Mouse (Mus musculus) 3134 (cell line): ENCODE data around the gene Mpp3.

Experiments
- DNase-seq: peaks from one replicate; pipeline ENCODE4 v3.0.0-alpha.2; 2011; ENCODE audit warnings: low spot score; ENCODE audit not compliant: insufficient read length; ENCODE audit errors: extremely low read depth

The Mpp3 gene

DNA sequence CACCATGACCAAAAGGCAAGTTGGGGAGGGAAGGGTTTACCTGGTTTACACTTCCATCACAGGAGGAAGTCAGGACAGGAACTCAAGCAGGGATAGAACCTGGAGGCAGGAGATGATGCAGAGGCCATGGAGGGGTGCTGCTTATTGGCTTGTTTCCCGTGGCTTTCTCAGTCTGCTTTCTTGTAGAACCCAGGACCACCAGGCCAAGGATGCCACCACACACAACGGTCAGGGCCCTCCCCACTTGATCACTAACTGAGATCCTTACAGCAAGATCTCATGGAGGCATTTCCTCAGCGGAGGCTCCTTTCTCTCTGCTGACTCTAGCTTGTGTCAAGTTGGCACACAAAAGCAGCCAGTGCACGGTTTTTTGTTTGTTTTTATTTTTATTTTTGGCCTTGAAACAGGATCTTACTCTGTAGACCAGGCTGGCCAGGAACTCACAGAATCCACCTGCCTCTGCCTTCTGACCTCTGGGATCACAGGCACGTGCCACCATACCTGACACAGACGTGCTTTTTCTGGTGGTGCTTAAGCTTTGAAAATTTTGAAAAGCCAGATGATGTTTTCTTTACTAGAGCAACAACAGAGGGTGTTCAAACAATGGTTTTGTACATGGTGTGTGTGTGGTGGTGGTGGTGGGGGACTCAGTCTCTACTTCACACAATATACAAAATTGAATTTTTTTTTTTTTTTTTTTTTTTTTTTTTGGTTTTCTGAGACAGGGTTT is at the start of gene Mpp3:
TSS of gene Mpp3 (minus strand) at position 375 of the 730 bp plus-strand sequence.
- no peak for DNase-seq

DNA sequence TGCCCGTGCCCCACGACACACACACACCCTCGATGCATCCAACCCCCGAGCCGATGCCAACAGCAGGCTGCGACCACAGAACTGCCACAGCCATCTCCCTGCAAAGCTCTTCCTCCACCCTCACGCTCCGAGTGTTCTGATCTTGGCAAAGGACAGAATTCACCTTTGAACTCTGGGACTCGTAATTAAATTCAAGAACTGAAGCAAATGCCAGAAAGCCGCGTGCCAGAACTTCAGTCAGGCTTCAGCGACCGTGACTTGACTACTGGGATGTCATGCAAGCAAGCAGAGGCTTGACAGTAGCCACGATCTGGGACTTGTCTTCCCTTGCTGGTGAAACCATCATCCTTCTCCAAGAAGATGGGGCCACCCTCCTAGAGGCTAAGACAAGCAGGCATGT is 45.5 kb upstream of the Mpp3 start:
- no peak for DNase-seq

DNA sequence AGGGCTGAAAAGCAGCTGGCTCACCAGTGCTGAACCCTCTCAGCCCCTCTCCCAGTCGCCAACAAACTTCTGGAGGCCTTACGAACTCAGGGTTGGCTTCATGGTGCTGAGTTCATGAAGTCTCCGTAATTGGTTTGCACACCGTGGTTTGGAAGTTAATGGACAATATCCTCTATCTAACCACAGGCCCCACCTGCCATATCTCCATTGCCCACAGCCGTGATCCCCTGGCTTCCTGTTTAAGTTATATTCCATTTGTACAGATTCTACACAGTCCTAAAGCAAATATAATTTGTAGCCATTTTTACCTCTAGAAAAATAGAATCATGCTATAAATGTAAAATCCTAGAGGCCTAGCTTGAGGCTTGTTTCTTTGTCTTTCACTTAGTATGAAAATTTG is 44.5 kb upstream of the Mpp3 start:
- no peak for DNase-seq

DNA sequence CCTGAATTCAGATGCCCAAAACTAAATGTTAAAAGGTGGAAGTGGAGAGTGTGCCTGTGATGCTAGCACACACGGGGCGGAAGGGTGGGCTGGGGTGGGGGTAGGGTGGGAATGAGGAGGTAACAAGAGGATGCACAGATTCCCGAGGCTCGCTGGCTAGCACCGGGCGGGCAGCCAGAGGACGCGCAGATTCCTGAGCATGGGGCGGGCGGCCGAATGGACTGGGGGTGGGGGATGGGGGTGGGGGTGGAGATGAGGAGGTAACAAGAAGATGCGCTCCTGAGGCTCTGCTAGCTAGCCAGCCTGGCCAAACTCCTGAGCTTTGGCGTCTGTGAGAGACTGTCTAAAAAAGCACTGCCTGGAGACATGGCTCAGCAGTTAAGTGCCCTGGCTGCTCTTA is 42.2 kb upstream of the Mpp3 start:
- no peak for DNase-seq

DNA sequence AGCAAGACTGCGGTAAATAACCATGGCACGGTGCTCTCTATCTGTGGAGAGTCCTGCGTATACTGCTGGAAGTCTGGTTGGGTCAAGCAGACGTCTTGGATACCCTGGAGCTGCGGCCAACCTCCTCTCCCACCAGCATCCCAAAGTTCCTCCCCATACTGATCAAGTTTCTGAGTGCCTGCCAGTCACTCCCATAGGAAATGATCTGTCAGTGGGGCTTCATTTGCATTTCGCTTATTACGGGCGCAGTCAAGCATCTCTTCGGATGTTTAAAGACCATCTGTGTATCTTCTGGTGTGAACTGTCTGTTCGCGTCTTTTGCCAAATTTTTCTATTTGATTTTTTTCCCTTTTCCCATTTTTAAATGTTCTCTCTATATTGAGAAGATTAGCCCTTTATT is 41.4 kb upstream of the Mpp3 start:
- no peak for DNase-seq

DNA sequence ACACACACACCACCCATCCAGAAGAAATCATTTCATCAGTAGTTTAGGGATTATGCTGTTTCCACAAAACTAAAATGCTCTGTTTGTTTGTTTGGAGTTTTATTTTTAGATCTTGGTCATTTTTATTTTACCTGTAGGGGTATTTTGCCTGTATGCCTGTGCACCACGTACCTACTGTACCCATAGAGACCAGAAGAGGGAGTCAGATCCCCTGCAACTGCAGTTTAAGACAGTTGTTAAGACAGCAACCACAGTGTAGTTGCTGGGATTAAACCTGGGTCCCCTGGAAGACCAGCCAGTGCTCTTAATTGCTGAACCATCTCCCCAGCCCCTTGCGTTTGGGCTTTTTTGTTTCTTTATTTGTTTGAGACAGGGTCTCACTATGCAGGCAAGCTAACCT is 40.7 kb upstream of the Mpp3 start:
- DNase-seq = no peak

DNA sequence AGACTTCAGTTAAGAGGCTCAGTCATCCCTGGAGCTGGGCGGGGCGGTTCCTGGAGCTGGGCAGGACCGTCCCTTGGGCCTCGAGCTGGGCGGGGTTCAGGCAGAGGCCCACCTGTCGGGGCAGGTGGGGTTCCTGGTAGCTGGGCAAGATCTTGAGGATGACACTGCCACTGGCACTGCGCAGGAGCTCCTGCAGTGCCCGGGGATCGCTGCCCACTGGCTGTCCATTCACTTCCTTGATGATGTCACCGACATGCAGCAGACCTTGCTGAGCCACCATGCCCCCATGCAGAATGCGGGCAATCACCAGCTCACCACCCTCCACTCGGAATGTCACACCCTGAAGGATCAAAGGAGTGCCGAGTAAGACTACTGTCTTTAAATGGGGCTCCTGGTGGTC is 34.8 kb upstream of the Mpp3 start:
- no peak for DNase-seq

DNA sequence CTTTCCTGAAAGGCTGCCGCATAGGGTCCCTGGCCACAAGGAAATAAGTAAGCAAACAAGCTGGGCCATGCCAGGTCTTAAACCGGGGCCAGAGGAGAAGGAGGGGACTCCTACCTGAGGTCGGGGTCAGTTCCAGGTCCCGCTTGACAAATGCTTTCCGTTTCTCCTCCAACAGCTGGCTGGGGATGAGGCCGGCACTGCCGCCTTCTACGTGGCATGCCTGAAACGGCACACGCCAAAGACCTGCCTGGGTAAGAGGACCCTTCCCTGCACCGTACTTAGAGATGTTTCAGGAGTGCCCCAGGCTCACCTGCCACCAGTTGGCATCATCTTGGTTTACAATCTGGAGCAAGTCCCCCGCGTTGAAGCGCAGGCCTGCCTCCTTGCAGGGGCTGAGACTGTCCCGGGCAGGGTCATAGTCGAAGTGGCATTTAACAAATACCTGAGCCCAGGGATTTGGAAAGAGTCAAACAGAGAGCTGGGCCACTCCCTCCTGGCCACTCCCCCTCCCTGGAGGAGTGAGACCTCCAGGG is 33.7 kb upstream of the Mpp3 start:
- DNase-seq = no peak

DNA sequence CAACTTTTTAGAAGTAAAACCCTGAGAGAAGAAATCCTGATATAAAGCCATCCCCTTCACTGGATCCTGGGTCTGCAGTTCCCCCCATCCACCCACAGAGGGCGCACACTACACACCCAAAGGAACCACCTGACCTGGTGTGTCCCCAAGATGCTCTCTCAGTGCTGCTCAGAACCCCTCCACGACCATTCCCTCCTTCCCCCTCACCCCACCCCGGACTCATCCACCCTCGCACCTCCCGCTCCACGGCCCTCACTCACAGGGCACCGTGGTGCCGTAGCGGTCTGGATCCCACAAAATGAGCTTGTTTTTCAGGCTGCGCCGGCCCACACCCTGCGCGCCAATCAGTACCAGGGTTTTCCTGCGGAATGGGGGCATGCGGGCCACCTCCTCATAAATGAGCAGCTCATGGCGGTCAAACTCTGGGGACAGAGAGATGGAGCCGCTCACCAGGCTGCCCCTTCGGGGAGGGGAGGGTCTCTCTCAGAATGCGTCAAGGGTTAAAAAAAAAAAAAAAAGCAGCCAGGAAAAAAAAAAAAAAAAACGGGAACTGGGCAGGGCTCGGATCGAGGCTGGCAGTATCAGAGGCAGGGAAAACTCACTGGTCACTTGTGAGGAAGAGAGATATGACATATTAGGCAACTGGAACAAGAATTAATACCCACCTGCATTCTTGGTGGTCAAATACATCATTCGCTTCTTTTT is 33.1 kb upstream of the Mpp3 start:
- DNase-seq = peak; percentile 61

DNA sequence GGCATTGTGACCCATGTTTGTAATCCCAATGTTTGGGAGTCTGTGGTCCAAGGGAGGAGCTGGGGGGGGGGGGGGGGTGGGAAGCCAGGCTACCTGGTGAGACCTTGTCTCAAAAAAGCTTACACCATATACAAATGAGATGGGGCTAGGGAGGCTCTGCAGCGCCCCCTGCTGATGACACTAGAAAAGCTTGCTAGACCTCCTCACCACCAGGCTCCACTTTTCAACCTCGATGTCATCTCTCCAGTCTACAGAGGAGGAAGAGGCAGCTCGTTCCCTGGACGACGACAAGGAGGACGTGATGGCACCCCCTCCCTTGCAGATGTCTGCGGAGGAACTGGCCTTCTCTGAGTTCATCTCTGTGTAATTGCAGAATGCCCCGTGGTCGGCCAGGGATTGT is 25.6 kb upstream of the Mpp3 start:
- no peak for DNase-seq

DNA sequence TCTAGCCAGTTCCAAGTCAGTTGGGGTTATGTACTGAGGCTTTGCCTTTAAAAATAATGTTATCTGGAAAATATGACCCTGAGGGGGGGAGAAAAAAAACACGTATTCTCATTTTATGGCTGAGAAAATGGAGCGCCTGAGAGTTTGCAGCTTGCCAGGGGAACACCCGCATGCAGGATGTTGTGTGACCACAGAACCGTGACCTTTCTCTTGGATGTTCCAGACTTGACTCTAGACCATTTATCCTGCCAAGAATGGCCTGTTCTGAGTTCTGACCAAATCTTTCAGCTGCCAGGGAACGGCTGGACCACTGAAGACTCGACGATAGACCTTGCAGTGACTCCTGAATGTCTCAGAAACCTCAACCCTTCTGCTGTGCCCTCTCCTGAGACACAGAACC is 24.9 kb upstream of the Mpp3 start:
- DNase-seq = no peak

DNA sequence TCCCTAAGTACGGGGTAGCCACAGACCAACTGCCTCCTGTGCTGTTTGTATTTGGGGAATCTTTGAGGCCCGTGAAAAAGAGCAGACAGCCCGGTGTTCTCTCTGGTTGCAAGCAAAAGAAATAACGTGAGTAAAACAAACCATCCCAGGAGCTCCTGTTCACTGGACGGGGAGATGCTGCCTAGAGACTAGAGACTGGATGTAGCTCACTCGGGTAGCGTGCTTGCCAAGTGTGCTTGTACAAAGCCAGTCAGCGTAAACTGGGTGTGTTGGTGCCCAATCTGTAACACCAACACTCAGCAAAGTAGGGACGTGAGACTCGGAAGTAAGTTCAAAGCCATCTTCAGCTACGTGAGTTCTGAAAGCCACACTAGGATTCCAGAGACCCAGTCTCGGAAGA is 24.4 kb upstream of the Mpp3 start:
- no peak for DNase-seq

DNA sequence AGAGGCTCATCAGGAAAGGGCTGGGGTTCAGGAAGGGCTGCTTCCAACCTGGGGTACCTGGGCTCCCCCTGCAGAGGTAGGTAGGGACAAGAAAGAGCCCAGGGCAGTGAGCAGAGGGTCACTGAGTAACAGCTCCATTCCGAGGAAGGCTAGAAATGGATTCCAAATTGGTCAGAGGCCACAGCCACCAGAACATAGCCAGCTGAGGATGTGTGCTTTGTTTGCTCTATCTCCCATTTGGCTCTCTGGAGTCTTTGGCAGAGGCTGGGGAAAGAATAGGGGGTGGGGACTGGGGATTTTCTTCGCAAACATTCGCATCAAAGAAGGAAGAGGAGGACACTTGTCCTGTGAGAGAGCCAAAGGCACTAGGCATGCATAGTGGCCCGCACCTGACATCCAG is 23.7 kb upstream of the Mpp3 start:
- DNase-seq = no peak

DNA sequence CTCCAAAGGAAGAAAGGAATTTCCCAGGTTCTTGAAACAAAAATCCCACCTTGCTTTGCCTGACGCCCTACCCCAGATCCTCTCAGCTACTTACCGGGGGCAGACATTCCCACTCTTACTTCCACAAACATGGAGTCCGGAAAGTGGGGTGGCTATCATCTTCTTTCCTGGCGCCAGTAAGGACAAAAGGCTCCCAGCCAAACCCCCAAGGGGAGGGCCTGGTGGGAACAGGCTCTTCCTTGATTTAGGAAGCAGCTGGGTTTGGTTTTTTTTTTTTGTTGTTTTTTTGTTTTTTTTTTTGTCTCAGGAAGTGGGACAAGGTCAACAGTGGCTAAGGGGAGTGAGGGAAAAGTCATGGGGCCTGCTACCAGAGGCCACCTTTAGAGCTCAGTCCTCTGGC is 23.3 kb upstream of the Mpp3 start:
- DNase-seq = no peak

DNA sequence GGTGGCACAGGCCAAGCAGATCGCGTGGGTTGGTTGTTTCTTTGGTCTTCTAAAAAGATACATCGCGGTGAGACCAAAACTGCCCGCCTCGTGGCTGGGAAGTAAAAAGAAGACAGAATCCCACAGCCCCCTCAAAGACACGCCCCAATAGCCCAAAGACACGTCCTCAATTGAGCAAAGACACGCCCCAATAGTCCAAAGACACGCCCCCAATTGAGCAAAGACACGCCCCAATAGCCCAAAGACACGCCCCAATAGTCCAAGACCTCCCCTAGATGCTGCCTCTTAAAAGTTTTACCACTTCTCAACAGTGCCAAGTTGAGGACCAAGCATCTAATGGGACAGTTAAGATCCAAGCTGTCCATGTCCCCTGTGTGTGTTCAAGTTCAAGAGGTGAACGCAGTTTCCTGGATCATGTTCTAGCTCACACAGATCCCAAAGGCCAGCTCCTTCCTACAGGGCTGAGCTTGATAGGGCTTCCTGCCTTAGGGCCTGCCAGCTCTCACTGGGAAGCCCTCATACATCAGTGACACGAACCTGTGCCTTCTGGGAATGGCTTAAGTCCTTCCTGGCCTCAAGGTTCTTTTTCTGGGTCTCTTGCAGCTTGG is 21.7 kb upstream of the Mpp3 start:
- no peak for DNase-seq

DNA sequence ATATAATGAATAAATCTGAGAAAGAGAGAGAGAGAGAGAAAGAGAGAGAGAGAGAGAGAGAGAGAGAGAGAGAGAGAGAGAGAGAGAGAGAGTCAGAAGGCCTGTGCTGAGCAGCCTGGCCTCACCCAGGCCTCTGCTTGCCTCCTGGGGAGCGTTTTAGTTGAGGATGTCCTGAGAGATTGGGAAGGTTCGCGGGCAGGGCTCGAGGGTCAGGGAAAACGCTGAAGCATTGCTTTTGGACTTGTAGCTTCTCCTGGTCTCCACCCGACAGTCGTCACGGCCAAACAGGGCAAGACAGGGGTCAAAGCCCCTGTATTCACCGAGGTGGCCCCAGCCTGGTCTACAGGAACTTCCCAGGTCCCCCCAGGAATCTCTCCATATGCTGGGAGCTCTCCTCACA is 18.3 kb upstream of the Mpp3 start:
- no peak for DNase-seq

DNA sequence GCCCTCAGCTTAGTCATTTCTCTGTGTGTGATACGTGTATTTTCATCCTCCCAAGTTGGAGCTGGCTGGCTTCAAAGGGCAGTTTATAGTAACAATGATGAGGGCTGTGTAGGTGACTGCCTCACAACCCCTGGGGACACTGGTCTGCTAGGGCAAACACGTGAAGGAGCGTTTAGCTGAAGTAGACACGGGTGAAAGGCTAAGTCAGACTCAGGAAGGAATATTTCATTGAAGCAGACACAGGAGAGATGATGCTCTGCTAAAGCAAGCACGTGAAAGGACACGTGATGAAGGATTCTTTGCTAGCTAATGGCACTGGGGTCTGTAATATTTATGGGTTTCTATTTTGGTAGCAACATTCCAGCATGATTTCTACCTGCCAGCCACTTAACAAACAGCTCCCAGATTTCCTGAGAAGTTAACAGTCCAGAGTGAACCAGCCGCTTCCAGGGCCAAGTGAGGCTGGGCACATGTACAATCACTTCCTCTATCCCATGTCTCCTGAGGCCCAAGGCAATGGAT is 16.5 kb upstream of the Mpp3 start:
- no peak for DNase-seq

DNA sequence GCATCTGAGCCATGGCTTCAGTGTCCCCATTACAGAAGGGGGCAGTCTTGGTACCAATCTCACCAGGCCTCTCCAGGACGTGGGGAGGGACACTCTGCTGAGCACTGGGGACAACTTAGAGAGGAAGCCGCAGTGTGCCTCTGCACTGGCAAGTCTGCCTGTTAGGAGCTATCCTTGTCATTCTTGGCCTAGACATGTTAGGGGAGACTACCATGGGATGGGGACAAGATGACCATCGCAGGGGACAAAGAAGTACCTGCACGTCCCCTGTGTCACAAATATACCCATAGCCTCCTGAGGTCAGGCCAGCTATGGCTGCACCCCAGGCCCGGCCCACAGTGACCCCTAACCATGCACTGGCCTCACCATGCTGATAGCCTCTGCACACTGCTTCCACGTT is 15.1 kb upstream of the Mpp3 start:
- no peak for DNase-seq

DNA sequence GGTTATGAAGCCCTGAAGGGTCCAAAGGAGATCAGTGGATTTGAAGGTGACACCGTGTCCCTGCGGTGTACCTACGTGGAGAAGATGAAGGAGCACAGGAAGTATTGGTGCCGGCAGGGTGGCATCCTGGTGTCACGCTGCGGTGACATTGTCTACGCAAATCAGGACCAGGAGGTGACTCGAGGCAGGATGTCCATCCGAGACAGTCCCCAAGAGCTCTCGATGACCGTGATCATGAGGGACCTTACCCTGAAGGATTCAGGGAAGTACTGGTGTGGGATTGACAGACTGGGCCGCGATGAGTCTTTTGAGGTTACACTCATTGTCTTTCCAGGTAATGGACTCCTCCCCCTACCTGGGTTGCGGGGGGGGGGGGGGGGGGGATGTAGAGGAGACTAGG is 14.7 kb upstream of the Mpp3 start:
- DNase-seq = no peak

DNA sequence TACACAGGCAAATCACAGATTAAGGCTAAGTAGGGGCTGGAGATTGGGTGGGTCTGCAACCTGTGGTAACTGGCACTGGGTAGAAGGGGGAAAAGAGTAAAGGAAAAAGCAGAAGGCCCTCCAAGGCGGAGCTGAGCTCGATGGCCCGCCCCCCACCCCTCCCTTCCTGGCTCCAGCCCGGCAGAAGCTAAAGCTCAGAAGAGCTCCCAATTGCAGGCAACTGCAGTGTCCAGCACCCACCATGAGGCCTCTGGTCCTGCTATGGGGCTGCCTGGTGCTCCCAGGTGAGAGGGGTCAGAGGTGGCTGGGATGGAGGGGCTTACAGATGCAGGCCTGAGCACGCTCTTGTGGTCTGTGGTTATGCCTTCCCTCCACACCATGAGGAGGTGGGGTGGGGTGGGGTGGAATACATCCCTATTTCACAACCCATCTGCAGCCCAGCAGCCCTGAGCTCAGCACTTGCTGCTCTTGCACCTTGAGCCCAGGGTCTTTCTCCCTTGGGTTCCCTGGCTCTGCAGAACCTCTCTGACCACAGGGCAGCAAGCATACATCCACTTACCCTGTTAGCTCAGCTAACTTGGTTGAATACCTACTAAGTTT is 13.2 kb upstream of the Mpp3 start, which contains the start of gene Cd300lg:
TSS of gene Cd300lg (plus strand) at position 160 of the 600 bp plus-strand sequence.
- DNase-seq = no peak

DNA sequence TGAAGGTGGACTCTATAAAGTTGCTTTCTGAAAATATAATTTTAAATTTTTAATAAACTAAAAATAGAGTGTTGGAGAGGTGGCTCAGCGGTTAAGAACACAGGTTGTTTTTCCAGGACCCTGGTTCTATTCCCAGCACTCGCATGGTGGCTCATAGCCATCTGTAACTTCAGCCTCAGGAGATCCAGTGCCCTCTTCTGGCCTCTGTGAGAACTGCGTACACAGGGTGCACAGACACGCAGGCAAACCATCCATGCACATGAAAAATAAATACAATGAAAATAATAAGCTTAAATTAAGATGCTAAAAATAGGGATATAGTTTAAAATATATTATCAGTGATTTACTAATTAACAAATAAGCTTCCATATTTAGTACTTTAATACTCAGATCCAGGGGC is 12.4 kb upstream of the Mpp3 start:
- no peak for DNase-seq
